Mouse (Mus musculus): ENCODE measurements around the gene Cep70. TPM values are rescaled to one million over a fixed set of nuclear protein-coding genes. Genes with fewer than 3 reads are reported as not detected.

The Cep70 gene
- polyA plus RNA-seq (2012; rRNA removed) = 30.0 and 41.7 TPM in 2 replicates

GRCm38 (mm10) chr9:99243190-99243894, at the start of gene Cep70:
Gene Cep70 (plus strand): TSS chr9:99243367.

GRCm38 (mm10) chr9:99237139-99237538, 6.0 kb upstream of the Cep70 start, which contains the start of gene Faiml:
Gene Faiml (minus strand): TSS chr9:99237239.

Other genes starting within 250 kb of the Cep70 start
- gene Gm1123, start 207.7 kb upstream of the Cep70 start, polyA plus RNA-seq (2012; rRNA removed) = 0.02 and 0.06 TPM in 2 replicates
- gene Pik3cb, start 102.7 kb upstream of the Cep70 start, polyA plus RNA-seq (2012; rRNA removed) = 4.8 and 4.9 TPM in 2 replicates
- gene Faiml, start 6.1 kb upstream of the Cep70 start, polyA plus RNA-seq (2012; rRNA removed) = not detected in 2 replicates
- gene Esyt3, start 115.2 kb downstream of the Cep70 start, polyA plus RNA-seq (2012; rRNA removed) = 0.22 and 0.42 TPM in 2 replicates
- 21.8 and 25.7 TPM in 2 replicates for gene Mras, start 194.0 kb downstream of the Cep70 start, polyA plus RNA-seq (2012; rRNA removed)
- gene Nme9, start 208.1 kb downstream of the Cep70 start, polyA plus RNA-seq (2012; rRNA removed) = 0.18 TPM in 1 of 2 replicates, not detected in the other

All from central nervous system, embryonic 11.5 days (tissue).